Mouse (Mus musculus) bone marrow macrophage, adult 2 months (primary cell): ENCODE measurements around the gene Dlx4.

Source experiments
- CTCF ChIP-seq: IDR thresholded peaks from 2 replicates; pipeline ENCODE4 v1.5.1; 2012; ENCODE audit warnings: low read depth, mild to moderate bottlenecking, low read length, moderate library complexity
- POLR2A ChIP-seq: IDR thresholded peaks from 2 replicates; pipeline ENCODE4 v1.6.1; 2012; ENCODE audit warnings: mild to moderate bottlenecking, low read depth, low read length, borderline replicate concordance

GRCm38 (mm10) chr11:95125366-95125948, 20.6 kb downstream of the Dlx4 start:
- TF ChIP-seq POLR2A: no peak
- no peak for TF ChIP-seq CTCF
